Mouse (Mus musculus): ENCODE results near the gene Atxn7l1.
A peak's percentile ranks its signal among the peaks of the same experiment; 100 is the strongest.

The Atxn7l1 gene

GRCm38 (mm10) chr12:33147497-33148267 lies at the start of gene Atxn7l1:
Atxn7l1 (plus strand) TSS chr12:33147693.
- peak; percentile 85 for DNase-seq (ENCODE audit: low spot score)

GRCm38 (mm10) chr12:33101627-33102026 lies 45.9 kb upstream of the Atxn7l1 start:
- no peak for DNase-seq (ENCODE audit: low spot score)

- DNase-seq (ENCODE audit: low spot score) = no peak
Observed at GRCm38 (mm10) chr12:33102342-33103115, 45.0 kb upstream of the Atxn7l1 start.

- DNase-seq (ENCODE audit: low spot score) = no peak
Observed at GRCm38 (mm10) chr12:33105724-33106123, 41.8 kb upstream of the Atxn7l1 start.

- no peak for DNase-seq (ENCODE audit: low spot score)
Observed at GRCm38 (mm10) chr12:33106438-33107167, 40.9 kb upstream of the Atxn7l1 start.

GRCm38 (mm10) chr12:33109531-33109930 lies 38.0 kb upstream of the Atxn7l1 start:
- DNase-seq (ENCODE audit: low spot score) = peak; percentile 18

- DNase-seq (ENCODE audit: low spot score) = no peak
Observed at GRCm38 (mm10) chr12:33110894-33111471, 36.5 kb upstream of the Atxn7l1 start.

- no peak for DNase-seq (ENCODE audit: low spot score)
Observed at GRCm38 (mm10) chr12:33118624-33119301, 28.7 kb upstream of the Atxn7l1 start.

GRCm38 (mm10) chr12:33125594-33126227 lies 21.8 kb upstream of the Atxn7l1 start:
- no peak for DNase-seq (ENCODE audit: low spot score)

GRCm38 (mm10) chr12:33126243-33126642 lies 21.2 kb upstream of the Atxn7l1 start:
- DNase-seq (ENCODE audit: low spot score) = no peak

GRCm38 (mm10) chr12:33128121-33128520 lies 19.4 kb upstream of the Atxn7l1 start:
- no peak for DNase-seq (ENCODE audit: low spot score)

GRCm38 (mm10) chr12:33128702-33129101 lies 18.8 kb upstream of the Atxn7l1 start:
- DNase-seq (ENCODE audit: low spot score) = no peak

- no peak for DNase-seq (ENCODE audit: low spot score)
Observed at GRCm38 (mm10) chr12:33129410-33129809, 18.1 kb upstream of the Atxn7l1 start.

- DNase-seq (ENCODE audit: low spot score) = no peak
Observed at GRCm38 (mm10) chr12:33130401-33130800, 17.1 kb upstream of the Atxn7l1 start.

GRCm38 (mm10) chr12:33131796-33132195 lies 15.7 kb upstream of the Atxn7l1 start:
- peak; percentile 67 for DNase-seq (ENCODE audit: low spot score)

GRCm38 (mm10) chr12:33137857-33138256 lies 9.6 kb upstream of the Atxn7l1 start:
- no peak for DNase-seq (ENCODE audit: low spot score)

GRCm38 (mm10) chr12:33139083-33139482 lies 8.4 kb upstream of the Atxn7l1 start:
- DNase-seq (ENCODE audit: low spot score) = no peak

- DNase-seq (ENCODE audit: low spot score) = no peak
Observed at GRCm38 (mm10) chr12:33144456-33144855, 3.0 kb upstream of the Atxn7l1 start.

GRCm38 (mm10) chr12:33146622-33147433 lies 665 bp upstream of the Atxn7l1 start:
- DNase-seq (ENCODE audit: low spot score) = peak; percentile 18

GRCm38 (mm10) chr12:33149544-33150190 lies 2.2 kb downstream of the Atxn7l1 start:
- DNase-seq (ENCODE audit: low spot score) = no peak
